Mouse (Mus musculus): ENCODE results near the gene Acss1.

DNA sequence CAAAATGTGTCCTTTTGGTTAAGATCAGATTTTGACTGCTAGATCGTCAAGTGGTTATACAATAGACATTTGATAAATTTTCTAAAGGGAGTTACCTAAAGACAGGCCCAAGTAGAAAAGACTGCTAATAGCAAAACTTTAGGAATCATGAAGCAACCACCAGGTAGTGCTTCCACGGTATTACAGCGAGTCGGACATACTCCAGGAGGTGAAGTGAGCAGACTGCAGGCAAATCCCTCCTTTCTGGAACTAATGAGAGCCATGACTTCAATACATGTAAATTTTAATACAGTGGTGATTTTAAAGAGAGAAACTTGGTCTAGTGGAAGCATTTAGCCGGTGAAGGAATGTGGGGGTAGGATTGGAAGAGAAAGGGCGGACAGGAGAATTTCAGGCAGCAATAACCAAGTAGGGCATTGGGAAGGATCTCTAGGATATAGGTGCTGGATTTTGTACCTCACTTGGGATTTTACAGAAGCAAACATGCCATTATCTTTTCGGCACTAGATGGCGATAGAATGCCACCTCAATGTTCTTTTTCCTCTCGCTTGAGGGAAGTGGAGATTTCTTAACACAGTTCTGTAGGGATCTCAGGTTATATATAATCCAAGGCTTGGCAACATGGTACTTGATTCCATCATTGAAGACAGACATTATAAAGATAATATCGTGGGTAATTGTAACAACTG is 59.3 kb downstream of the Acss1 start:
- TF ChIP-seq CTCF (IDR thresholded peaks at IDR 0.05; ENCODE audit: borderline replicate concordance, insufficient read depth, low read length), result no peak
- TF ChIP-seq POLR2A (IDR thresholded peaks at IDR 0.05; ENCODE audit: low read depth, low read length), result no peak

All from embryonic fibroblast, embryonic 13.5 days (primary cell).